Mouse (Mus musculus) gastrocnemius, adult 8-10 months (tissue): ENCODE data around the gene Pip5kl1. TPM values are rescaled to one million over a fixed set of nuclear protein-coding genes. Genes with fewer than 3 reads are reported as not detected.

Source experiments
- total RNA-seq, 4 experiments: library from RNA; stranded (reverse); gene quantifications; 2 replicates each; pipeline ENCODE4 v1.2.4; 2022

Pip5kl1 gene
- total RNA-seq, 4 experiments from 2014 or later: not detected

Other genes with a start within 250 kb of the Pip5kl1 start
- 10 to 100 TPM; 18.3 to 28.1 (median 25.8) TPM for gene Ciz1, start 222.5 kb upstream of the Pip5kl1 start, total RNA-seq
- gene Dnm1, start 221.5 kb upstream of the Pip5kl1 start, total RNA-seq: 1 to 10 TPM; 2.6 to 5.9 (median 3.9) TPM
- gene 1110008P14Rik, start 192.9 kb upstream of the Pip5kl1 start, total RNA-seq: 10 to 100 TPM; 40.1 to 46.1 (median 42.3) TPM
- 1 to 10 TPM in 1 of 4 experiments, under 1 TPM in 1, not detected in 2; 0.65 to 1.9 TPM for gene Lcn2, start 186.5 kb upstream of the Pip5kl1 start, total RNA-seq
- 10 to 100 TPM; 33.8 to 40.1 (median 36.1) TPM for gene Ptges2, start 178.9 kb upstream of the Pip5kl1 start, total RNA-seq
- gene Naif1, start 124.3 kb upstream of the Pip5kl1 start, total RNA-seq: 1 to 10 TPM; 2.1 to 2.7 (median 2.3) TPM
- 100 to 1,000 TPM in 1 of 4 experiments, 10 to 100 TPM in 3; 48.5 to 113 (median 60.4) TPM for gene Slc25a25, start 123.4 kb upstream of the Pip5kl1 start, total RNA-seq
- gene Fam102a, start 39.5 kb upstream of the Pip5kl1 start, total RNA-seq: 1 to 10 TPM; 1.6 to 3.8 (median 2.9) TPM
- 10 to 100 TPM in 3 of 4 experiments, 1 to 10 TPM in 1; 9.2 to 15.0 (median 10.6) TPM for gene Dpm2, start 3.9 kb upstream of the Pip5kl1 start, total RNA-seq
- not detected for gene 9430097D07Rik, start 887 bp downstream of the Pip5kl1 start, total RNA-seq
- gene St6galnac4, start 12.3 kb downstream of the Pip5kl1 start, total RNA-seq: 10 to 100 TPM; 11.4 to 15.5 (median 13.8) TPM
- gene St6galnac6, start 24.9 kb downstream of the Pip5kl1 start, total RNA-seq: 10 to 100 TPM; 48.6 to 61.3 (median 54.9) TPM
- gene Ak1, start 47.0 kb downstream of the Pip5kl1 start, total RNA-seq: 1,000 to 10,000 TPM; 1,455 to 1,877 (median 1,746) TPM
- 10 to 100 TPM; 17.4 to 26.6 (median 20.5) TPM for gene Eng, start 71.8 kb downstream of the Pip5kl1 start, total RNA-seq
- gene Fpgs, start 129.3 kb downstream of the Pip5kl1 start, total RNA-seq: 1 to 10 TPM; 4.2 to 5.8 (median 4.7) TPM
- gene Cdk9, start 138.3 kb downstream of the Pip5kl1 start, total RNA-seq: 10 to 100 TPM; 17.0 to 22.2 (median 20.8) TPM
- gene Sh2d3c, start 146.3 kb downstream of the Pip5kl1 start, total RNA-seq: 1 to 10 TPM; 3.3 to 6.6 (median 6.1) TPM
- gene 6330409D20Rik, start 166.2 kb downstream of the Pip5kl1 start, total RNA-seq: not detected
- gene Tor2a, start 182.4 kb downstream of the Pip5kl1 start, total RNA-seq: 1 to 10 TPM; 4.3 to 5.1 (median 4.6) TPM
- under 1 TPM in 1 of 4 experiments, not detected in 3; 0.09 TPM for gene Ttc16, start 200.8 kb downstream of the Pip5kl1 start, total RNA-seq
- gene Ptrh1, start 201.0 kb downstream of the Pip5kl1 start, total RNA-seq: 1 to 10 TPM; 1.4 to 3.8 (median 2.3) TPM
- not detected for gene Cfap157, start 209.6 kb downstream of the Pip5kl1 start, total RNA-seq